Mouse (Mus musculus) midbrain, postnatal 0 days (tissue): ENCODE measurements around the gene Cops9. TPM values are rescaled to one million over a fixed set of nuclear protein-coding genes. Genes with fewer than 3 reads are reported as not detected.

Experiments
- ATAC-seq: fragments of 200-750 bp; cut with Nextera tagmentation; 2 replicates; pipeline ENCODE4 v1.8.0; 2017; ENCODE audit warnings: moderate number of reproducible peaks, mild to moderate bottlenecking, moderate TSS enrichment, moderate library complexity; ENCODE audit not compliant: low FRiP score
- DNase-seq: peaks from one replicate; pipeline ENCODE4 v3.0.0-alpha.2; 2015; ENCODE audit warnings: low spot score
- H3K27ac ChIP-seq: fragments of 300-500 bp; sonication (generic); 2 replicates; pipeline ENCODE4 v1.5.1; 2014; ENCODE audit warnings: low read depth, mild to moderate bottlenecking, low read length, mixed read lengths
- H3K27me3 ChIP-seq: fragments of 300-500 bp; sonication (generic); 2 replicates; pipeline ENCODE4 v1.6.1; 2014; ENCODE audit warnings: low read length, control low read depth, mixed read lengths; ENCODE audit not compliant: insufficient read depth
- H3K36me3 ChIP-seq: fragments of 300-500 bp; sonication (generic); 2 replicates; pipeline ENCODE4 v1.6.1; 2014; ENCODE audit warnings: low read length, control low read depth, mixed read lengths; ENCODE audit not compliant: insufficient read depth
- H3K4me1 ChIP-seq: fragments of 300-500 bp; sonication (generic); 2 replicates; pipeline ENCODE4 v1.6.1; 2014; ENCODE audit warnings: mild to moderate bottlenecking, control low read depth, antibody characterized with exemption, low read length, mixed read lengths; ENCODE audit not compliant: insufficient read depth
- H3K4me2 ChIP-seq: fragments of 300-500 bp; sonication (generic); 2 replicates; pipeline ENCODE4 v1.6.1; 2014; ENCODE audit warnings: low read depth, mild to moderate bottlenecking, low read length, mixed read lengths; ENCODE audit not compliant: poor library complexity, severe bottlenecking
- H3K4me3 ChIP-seq: fragments of 300-500 bp; sonication (generic); 2 replicates; pipeline ENCODE4 v1.5.1; 2014; ENCODE audit warnings: low read depth, mild to moderate bottlenecking, low read length, moderate library complexity
- H3K9ac ChIP-seq: fragments of 300-500 bp; sonication (generic); replicated peaks from 2 replicates; pipeline ENCODE4 v1.6.1; 2014; ENCODE audit warnings: mild to moderate bottlenecking, low read length, moderate library complexity, mixed read lengths; ENCODE audit not compliant: poor library complexity, severe bottlenecking
- H3K9me3 ChIP-seq: fragments of 300-500 bp; sonication (generic); 2 replicates; pipeline ENCODE4 v1.6.1; 2016; ENCODE audit warnings: low read length, control low read depth
- CTCF ChIP-seq: IDR thresholded peaks from 2 replicates; pipeline ENCODE4 v1.5.1; 2016; ENCODE audit warnings: antibody characterized with exemption, mild to moderate bottlenecking
- WGBS: fragments of 180-500 bp; shearing (Covaris S2); extraction: QIAGEN DNeasy Blood & Tissue Kit; methylation state at CpG from one replicate; pipeline ENCODE4 v1.1.7; 2014; 5-methylcytosine and 5-hydroxymethylcytosine counted together
- polyA plus RNA-seq: library from polyadenylated mRNA; unstranded; fragments of >200 nt; fragmentation: Nextera tagmentation; extraction: Ambion mirVana; gene quantifications from 2 replicates; pipeline ENCODE4 v1.2.1, GENCODE M21; 2015
- total RNA-seq: library from RNA; depleted of rRNA; stranded (reverse); fragments of >200 nt; gene quantifications from 2 replicates; pipeline ENCODE4 v1.2.3, GENCODE M21; 2014

Cops9 gene
- total and polyA plus RNA-seq, 2 experiments from 2014 or later = 297 to 598 TPM

DNA sequence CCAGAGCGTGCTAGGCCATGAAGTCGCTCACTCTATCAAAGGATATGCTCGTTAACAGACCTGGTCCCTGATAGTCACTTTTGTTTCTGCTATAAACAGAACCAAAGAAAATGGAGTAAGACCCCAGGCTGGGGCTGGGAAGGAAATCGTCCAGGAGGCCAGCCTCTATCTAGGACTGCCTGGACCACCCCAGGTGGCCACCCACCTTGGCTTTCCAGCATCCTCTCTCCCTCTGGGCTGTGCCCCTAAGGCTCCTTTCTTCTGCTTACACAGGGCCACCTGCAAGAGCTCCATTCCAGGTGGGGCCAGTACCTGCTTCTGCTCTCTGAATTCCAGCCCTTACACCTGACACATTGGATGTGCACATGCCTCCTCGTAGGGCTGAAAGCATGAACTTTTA is 9.6 kb downstream of the Cops9 start:
- DNase-seq = no peak
- 82% methylated on average over 5 of the region's 5 CpGs for WGBS

DNA sequence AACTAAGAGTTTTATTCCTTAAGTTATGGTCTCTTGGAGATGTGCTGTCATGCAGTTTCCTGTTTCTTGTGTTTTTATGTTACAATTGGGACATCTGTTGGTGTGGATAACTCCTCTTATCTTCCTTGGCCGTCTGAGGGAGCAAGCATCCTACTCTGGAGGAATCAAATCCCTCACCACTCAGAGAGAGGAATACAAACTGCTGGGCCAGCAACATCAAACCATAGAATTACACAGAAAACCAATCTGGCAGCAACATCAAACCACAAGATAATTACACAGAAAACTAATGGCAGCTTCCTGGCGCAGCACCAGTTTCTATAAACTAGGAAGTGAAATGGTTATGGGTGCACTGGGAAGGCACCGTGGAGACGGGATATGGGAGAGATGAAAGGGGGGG is 13.6 kb downstream of the Cops9 start:
- Histone ChIP-seq H3K4me3 (no peak overlapping the region), H3K27ac (no peak overlapping the region), H3K9ac (no peak overlapping the region), H3K9me3 (no peaks in the 10 kb centered on the region), H3K36me3 (no peaks in the 10 kb centered on the region), H3K4me2 (no peak overlapping the region), H3K27me3 (no peaks in the 10 kb centered on the region), H3K4me1 (no peaks in the 10 kb centered on the region)
- 65% methylated on average over 4 of the region's 4 CpGs for WGBS
- DNase-seq (peak; percentile 33), ATAC-seq (no peak)
- no peak for TF ChIP-seq CTCF

More for the DNA sequence above, 9.6 kb downstream of the Cops9 start:
- H3K4me3 ChIP-seq = no peak overlapping the region
- no peak for ATAC-seq
- H3K36me3 ChIP-seq = peaks cover 17% of the 10 kb centered on the region
- H3K9ac ChIP-seq = no peak overlapping the region
- H3K27ac ChIP-seq = no peak overlapping the region
- H3K4me1 ChIP-seq = no peaks in the 10 kb centered on the region
- TF ChIP-seq CTCF = no peak
- H3K4me2 ChIP-seq = no peak overlapping the region
- no peaks in the 10 kb centered on the region for H3K9me3 ChIP-seq
- H3K27me3 ChIP-seq = no peaks in the 10 kb centered on the region

DNA sequence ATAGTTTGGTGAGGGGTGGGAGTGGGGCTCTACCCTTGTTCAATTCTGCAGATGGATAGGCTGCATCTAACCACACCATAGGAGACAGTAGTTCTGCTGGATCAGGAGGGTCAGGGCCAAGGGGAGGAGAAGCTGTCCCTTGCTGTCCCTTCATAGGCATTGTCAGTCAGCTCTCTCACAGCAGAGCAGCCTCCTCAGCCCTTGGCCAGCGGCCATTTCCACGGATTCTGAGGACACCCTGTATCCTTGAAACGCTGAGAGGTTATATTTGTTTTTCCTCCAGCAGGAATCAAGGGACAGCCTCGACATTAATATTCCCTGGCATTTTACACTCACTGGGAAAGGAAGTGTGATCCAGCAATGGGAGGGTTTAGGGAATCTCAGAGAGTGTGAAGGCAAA is 23.4 kb downstream of the Cops9 start:
- Histone ChIP-seq H3K9ac (no peak overlapping the region), H3K4me1 (no peaks in the 10 kb centered on the region), H3K36me3 (no peaks in the 10 kb centered on the region), H3K27ac (no peak overlapping the region), H3K4me2 (no peak overlapping the region), H3K27me3 (no peaks in the 10 kb centered on the region), H3K9me3 (no peaks in the 10 kb centered on the region), H3K4me3 (no peak overlapping the region)
- TF ChIP-seq CTCF = no peak
- DNase-seq (no peak), ATAC-seq (no peak)
- 69% methylated on average over 4 of the region's 4 CpGs for WGBS

DNA sequence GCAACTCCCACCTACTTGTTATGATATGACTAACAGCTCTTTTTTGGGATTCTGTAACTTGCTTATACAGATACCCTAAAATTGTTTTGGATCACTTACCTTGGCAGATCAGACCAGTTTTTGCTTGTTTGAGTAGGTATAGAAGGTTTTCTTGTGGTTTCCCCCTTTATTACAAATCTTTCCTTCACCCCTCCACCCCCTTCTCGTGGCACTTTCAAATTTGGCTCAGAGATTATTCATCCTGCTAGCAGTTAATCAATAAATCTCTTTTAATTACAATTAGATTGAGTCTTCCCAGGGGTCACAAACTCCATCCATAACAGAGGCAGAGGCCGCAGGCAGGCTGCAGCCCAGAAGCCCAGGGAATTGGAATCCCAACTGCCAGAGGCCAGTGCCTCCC is 24.3 kb downstream of the Cops9 start, which contains the start of gene Olfr12:
Olfr12 (plus strand) TSS at position 301 of the 400 bp plus-strand sequence.
- WGBS = 49% methylated on average over 2 of the region's 2 CpGs
- no peak within 1 kb of the TSS for H3K4me3 ChIP-seq
- no peak for TF ChIP-seq CTCF
- H3K4me2 ChIP-seq = no peak within 1 kb of the TSS
- no peaks in the 10 kb centered on the region for H3K27me3 ChIP-seq
- H3K9me3 ChIP-seq = no peaks in the 10 kb centered on the region
- ATAC-seq (no peak), DNase-seq (no peak)
- H3K4me1 ChIP-seq = no peaks in the 10 kb centered on the region
- no peaks in the 10 kb centered on the region for H3K36me3 ChIP-seq
- H3K27ac ChIP-seq = no peak within 1 kb of the TSS
- no peak within 1 kb of the TSS for H3K9ac ChIP-seq

DNA sequence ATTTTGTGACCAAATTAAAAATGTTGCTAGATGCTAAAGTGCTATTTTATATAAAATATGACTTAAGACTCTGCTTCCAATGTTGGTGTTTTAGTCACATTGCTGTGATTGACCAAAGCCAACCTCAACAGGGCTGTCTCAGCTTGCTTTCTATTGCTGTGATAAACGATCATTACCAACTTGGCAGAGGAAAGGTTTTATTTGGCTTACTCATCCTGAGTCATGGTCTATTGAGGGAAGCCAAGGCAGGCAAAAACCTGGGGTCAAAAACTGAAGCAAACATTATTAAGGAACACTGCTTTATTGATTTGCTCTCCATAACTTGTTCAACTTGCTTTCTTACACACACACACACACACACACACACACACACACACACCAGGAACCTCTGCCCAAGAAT is 25.7 kb downstream of the Cops9 start:
- no peaks in the 10 kb centered on the region for H3K36me3 ChIP-seq
- no peaks in the 10 kb centered on the region for H3K9me3 ChIP-seq
- no peak overlapping the region for H3K4me3 ChIP-seq
- no peak overlapping the region for H3K9ac ChIP-seq
- H3K27me3 ChIP-seq = no peaks in the 10 kb centered on the region
- no peaks in the 10 kb centered on the region for H3K4me1 ChIP-seq
- H3K27ac ChIP-seq = no peak overlapping the region
- ATAC-seq (no peak), DNase-seq (no peak)
- 80% methylated on average over 1 of the region's 1 CpGs for WGBS
- no peak overlapping the region for H3K4me2 ChIP-seq
- no peak for TF ChIP-seq CTCF

DNA sequence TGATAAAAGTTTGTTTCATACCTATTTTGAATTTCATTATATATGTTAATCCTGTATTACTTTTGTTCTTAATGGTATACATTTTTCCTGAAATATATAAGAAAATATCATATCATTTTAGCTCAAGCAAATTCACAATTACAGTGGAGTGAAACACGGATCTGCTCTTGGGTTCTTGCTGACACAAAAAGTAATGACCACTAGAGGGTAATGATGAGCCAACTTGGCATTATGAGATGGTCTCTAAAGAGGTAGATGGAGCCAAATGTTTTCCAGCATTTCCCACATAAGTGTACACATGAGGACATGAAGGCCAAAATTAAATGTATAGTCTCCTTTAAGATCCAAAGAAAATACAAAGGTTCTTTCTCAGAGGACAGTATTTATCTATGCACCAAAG is 27.3 kb downstream of the Cops9 start:
- peak; percentile 71 for DNase-seq
- no peak overlapping the region for H3K4me2 ChIP-seq
- no peaks in the 10 kb centered on the region for H3K27me3 ChIP-seq
- H3K27ac ChIP-seq = no peak overlapping the region
- H3K9ac ChIP-seq = no peak overlapping the region
- H3K9me3 ChIP-seq = no peaks in the 10 kb centered on the region
- H3K4me1 ChIP-seq = no peaks in the 10 kb centered on the region
- H3K4me3 ChIP-seq = no peak overlapping the region
- peak; percentile 84 for TF ChIP-seq CTCF
- WGBS = 11% methylated on average over 1 of the region's 1 CpGs
- ATAC-seq = no peak
- no peaks in the 10 kb centered on the region for H3K36me3 ChIP-seq

DNA sequence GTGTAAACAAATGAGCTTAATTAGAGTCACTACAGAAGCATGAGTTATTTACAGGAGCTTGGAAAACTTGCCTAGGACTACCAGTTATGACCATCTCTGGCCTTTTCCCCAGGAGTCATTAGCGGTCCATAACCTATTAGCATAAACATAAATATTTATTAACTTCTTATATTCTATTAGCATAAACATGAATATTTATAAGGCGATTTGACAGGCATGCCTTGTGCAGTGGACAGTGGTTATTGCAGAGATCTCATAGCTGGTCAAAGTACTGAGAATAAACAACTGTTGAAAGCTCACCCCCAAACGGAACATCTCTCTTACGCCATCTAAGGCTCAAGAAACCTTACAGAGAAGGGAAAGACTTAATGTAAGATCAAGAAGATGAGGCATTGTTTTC is 28.6 kb downstream of the Cops9 start:
- ATAC-seq (no peak), DNase-seq (no peak)
- no peak overlapping the region for H3K4me3 ChIP-seq
- no peaks in the 10 kb centered on the region for H3K9me3 ChIP-seq
- no peaks in the 10 kb centered on the region for H3K4me1 ChIP-seq
- TF ChIP-seq CTCF = no peak
- no peak overlapping the region for H3K27ac ChIP-seq
- H3K27me3 ChIP-seq = no peaks in the 10 kb centered on the region
- H3K9ac ChIP-seq = no peak overlapping the region
- no peaks in the 10 kb centered on the region for H3K36me3 ChIP-seq
- no peak overlapping the region for H3K4me2 ChIP-seq
- WGBS = 30% methylated on average over 4 of the region's 4 CpGs
